8 mouse cellular contexts compared by ENCODE assay signal in the genomic region with DNA sequence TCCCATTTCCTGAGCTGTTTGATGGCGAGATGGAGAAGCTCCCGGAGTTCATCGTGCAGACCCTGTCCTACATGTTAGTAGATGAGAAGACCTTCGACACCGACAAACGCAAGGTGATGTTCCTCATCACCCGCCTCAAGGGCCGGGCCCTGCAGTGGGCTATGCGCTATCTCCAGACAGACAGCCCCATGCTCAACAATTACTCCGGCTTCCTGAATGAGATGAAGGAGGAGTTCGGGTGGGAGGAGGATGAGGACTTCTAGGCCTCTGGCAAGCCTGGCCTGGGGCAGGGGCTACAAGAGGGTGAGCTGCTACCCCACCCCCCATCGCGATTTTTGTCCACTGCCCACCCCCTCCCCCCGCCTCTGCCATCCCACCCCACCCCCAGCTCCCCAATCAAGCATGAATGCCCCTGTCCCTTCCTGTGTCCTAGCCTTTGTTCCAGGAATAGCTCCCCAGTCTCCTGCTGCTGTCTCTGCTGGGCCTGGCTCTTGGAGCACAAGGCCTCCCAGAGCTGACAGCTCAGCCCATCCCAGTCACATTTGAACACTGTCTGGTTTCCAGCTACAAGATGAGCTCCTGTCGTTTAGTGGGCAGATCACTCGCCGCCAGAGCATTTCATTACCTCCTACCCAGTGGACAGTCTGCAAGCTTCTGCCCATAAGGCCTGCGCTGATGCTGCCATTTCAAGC. TPM values are rescaled to one million over a fixed set of nuclear protein-coding genes. Genes with fewer than 3 reads are reported as not detected.
DNase-seq lines count a peak whose midpoint lies in the region; ATAC-seq and TF ChIP-seq lines count a peak whose summit lies in the region.

No protein-coding gene starts in this region.

- peak overlapping the region; percentile 26; the same call in 1 of the 2 replicates for H3K4me3 ChIP-seq in E14TG2a.4 (replicated peaks; ENCODE audit: low read length)
- H3K4me3 ChIP-seq in heart, embryonic 15.5 days = peak overlapping the region; percentile 59
- H3K4me3 ChIP-seq in midbrain, embryonic 10.5 days = peak overlapping the region; percentile 52
- H3K4me3 ChIP-seq in stomach, embryonic 16.5 days (replicated peaks; ENCODE audit: low read length) = peak overlapping the region; percentile 49

- peak overlapping the region; percentile 64 for H3K4me2 ChIP-seq in heart, embryonic 15.5 days
- peak overlapping the region; percentile 45 for H3K4me2 ChIP-seq in stomach, embryonic 16.5 days (ENCODE audit: low read depth, low read length)

- H3K27me3 ChIP-seq in E14TG2a.4 (ENCODE audit: insufficient read depth, low read length) = no peaks in the 10 kb centered on the region
- no peaks in the 10 kb centered on the region for H3K27me3 ChIP-seq in heart, embryonic 15.5 days
- no peaks in the 10 kb centered on the region for H3K27me3 ChIP-seq in midbrain, embryonic 10.5 days (ENCODE audit: low read depth, poor library complexity, severe bottlenecking)
- no peaks in the 10 kb centered on the region for H3K27me3 ChIP-seq in stomach, embryonic 16.5 days (ENCODE audit: control insufficient read depth, insufficient read depth, low read length)

- no peaks in the 10 kb centered on the region for H3K36me3 ChIP-seq in E14TG2a.4 (ENCODE audit: insufficient read depth, low read length)
- H3K36me3 ChIP-seq in heart, embryonic 15.5 days = no peaks in the 10 kb centered on the region
- H3K36me3 ChIP-seq in midbrain, embryonic 10.5 days = no peaks in the 10 kb centered on the region
- H3K36me3 ChIP-seq in stomach, embryonic 16.5 days (ENCODE audit: control insufficient read depth, insufficient read depth, low read length) = no peaks in the 10 kb centered on the region

- H3K9me3 ChIP-seq in E14TG2a.4 (ENCODE audit: low read length) = no peaks in the 10 kb centered on the region
- no peaks in the 10 kb centered on the region for H3K9me3 ChIP-seq in heart, embryonic 15.5 days (replicated peaks)
- no peaks in the 10 kb centered on the region for H3K9me3 ChIP-seq in midbrain, embryonic 10.5 days (replicated peaks)
- H3K9me3 ChIP-seq in stomach, embryonic 16.5 days (replicated peaks; ENCODE audit: control insufficient read depth, low read length) = no peaks in the 10 kb centered on the region

- peak overlapping the region; percentile 57 for H3K9ac ChIP-seq in heart, embryonic 15.5 days
- peak overlapping the region; percentile 70 for H3K9ac ChIP-seq in stomach, embryonic 16.5 days (ENCODE audit: low read length)

- TF ChIP-seq CTCF in E14TG2a.4 (conservative IDR thresholded peaks at IDR 0.05; ENCODE audit: low read length) = no peak

- DNase-seq in 3T3-L1 (ENCODE audit: low read depth, low spot score) = peak; percentile 7
- DNase-seq in cerebellum, postnatal 14 days = peak; percentile 40 to 45
- DNase-seq in left cerebral cortex, adult 11 months (ENCODE audit: low spot score) = peak; percentile 4
- no peak for DNase-seq in midbrain, embryonic 10.5 days (ENCODE audit: low spot score)
- no peak for DNase-seq in spleen, postnatal 14 days (ENCODE audit: low spot score in 2 of 2)

- peak overlapping the region; percentile 70 for H3K27ac ChIP-seq in heart, embryonic 15.5 days
- peak overlapping the region; percentile 80 for H3K27ac ChIP-seq in midbrain, embryonic 10.5 days (replicated peaks)
- no peak overlapping the region for H3K27ac ChIP-seq in stomach, embryonic 16.5 days (ENCODE audit: low read length)

- no peaks in the 10 kb centered on the region for H3K4me1 ChIP-seq in E14TG2a.4 (replicated peaks; ENCODE audit: low read depth, low read length)
- H3K4me1 ChIP-seq in heart, embryonic 15.5 days (replicated peaks) = no peaks in the 10 kb centered on the region
- peaks cover 11% of the 10 kb centered on the region for H3K4me1 ChIP-seq in midbrain, embryonic 10.5 days
- no peaks in the 10 kb centered on the region for H3K4me1 ChIP-seq in stomach, embryonic 16.5 days (ENCODE audit: control insufficient read depth, insufficient read depth, low read length)

- WGBS in heart, embryonic 15.5 days = 24% methylated on average over 15 of the region's 18 CpGs
- WGBS in midbrain, embryonic 10.5 days = 33% methylated on average over 17 of the region's 18 CpGs
- WGBS in stomach, embryonic 16.5 days = 25% methylated on average over 16 of the region's 18 CpGs

- ATAC-seq in heart, embryonic 15.5 days (replicated peaks; ENCODE audit: insufficient number of reproducible peaks, insufficient read depth, low FRiP score, low read depth) = peak; percentile 54
- ATAC-seq in stomach, embryonic 16.5 days (ENCODE audit: insufficient read depth, low FRiP score) = peak; percentile 47

RNA-seq across cellular contexts. Expression of a gene that starts 0.4 kb away (rescaled TPM):
- 48.3 and 51.9 TPM in 2 replicates for polyA plus RNA-seq in heart, embryonic 15.5 days (2015; fragmentation: Nextera tagmentation; extraction: Ambion mirVana)
- 30.3 and 45.8 TPM in 2 replicates for polyA plus RNA-seq in midbrain, embryonic 10.5 days (2016; fragmentation: Nextera tagmentation; extraction: Ambion mirVana)
- 33.4 and 39.1 TPM in 2 replicates for polyA plus RNA-seq in stomach, embryonic 16.5 days (2015; fragmentation: Nextera tagmentation; extraction: Ambion mirVana)

RNA-seq across cellular contexts. Expression of a gene that starts 0.5 kb away (rescaled TPM):
- polyA plus RNA-seq in heart, embryonic 15.5 days (2015; fragmentation: Nextera tagmentation; extraction: Ambion mirVana) = not detected in 2 replicates
- polyA plus RNA-seq in midbrain, embryonic 10.5 days (2016; fragmentation: Nextera tagmentation; extraction: Ambion mirVana) = not detected in 2 replicates
- not detected in 2 replicates for polyA plus RNA-seq in stomach, embryonic 16.5 days (2015; fragmentation: Nextera tagmentation; extraction: Ambion mirVana)

RNA-seq across cellular contexts. Expression of a gene that starts 35.2 kb away (rescaled TPM):
- 92.8 and 104 TPM in 2 replicates for polyA plus RNA-seq in heart, embryonic 15.5 days (2015; fragmentation: Nextera tagmentation; extraction: Ambion mirVana)
- 55.9 and 75.2 TPM in 2 replicates for polyA plus RNA-seq in midbrain, embryonic 10.5 days (2016; fragmentation: Nextera tagmentation; extraction: Ambion mirVana)
- polyA plus RNA-seq in stomach, embryonic 16.5 days (2015; fragmentation: Nextera tagmentation; extraction: Ambion mirVana) = 44.0 and 44.7 TPM in 2 replicates

Comparison
In these comparisons a context has a peak if more than half of its experiments do, and no peak if none do; other contexts are left out.
1. DNase-seq: peak in 3T3-L1 (single experiment), cerebellum, postnatal 14 days (2 of 2) and left cerebral cortex, adult 11 months (single experiment); none in midbrain, embryonic 10.5 days (single experiment) and spleen, postnatal 14 days (0 of 2).
2. Peak in every context shown above with its lines, with median percentiles within 50 percentile points of each other: H3K4me3 ChIP-seq.